Mouse (Mus musculus) left cerebral cortex, adult 9 months (tissue): Measurements from ENCODE around the gene Polr3h.

Source experiments
- DNase-seq, 2 experiments: peaks; one replicate each; pipeline ENCODE4 v3.0.0; 2022; ENCODE audit warnings: low spot score in 2 of 2

Polr3h gene

GRCm38 (mm10) chr15:81847161-81847560 lies 78.9 kb downstream of the Polr3h start:
- DNase-seq, result no peak

- no peak for DNase-seq
Observed at GRCm38 (mm10) chr15:81846755-81847154, 79.3 kb downstream of the Polr3h start.

- DNase-seq, result no peak
Observed at GRCm38 (mm10) chr15:81845724-81846123, 80.3 kb downstream of the Polr3h start.

- DNase-seq, result no peak
Observed at GRCm38 (mm10) chr15:81845033-81845625, 80.9 kb downstream of the Polr3h start.

GRCm38 (mm10) chr15:81842275-81842674 lies 83.8 kb downstream of the Polr3h start:
- DNase-seq, result no peak

GRCm38 (mm10) chr15:81840306-81840705 lies 85.7 kb downstream of the Polr3h start:
- DNase-seq, result no peak

- DNase-seq, result peak in 1 of 2 experiments; percentile 82
Observed at GRCm38 (mm10) chr15:81839634-81840033, 86.4 kb downstream of the Polr3h start.

GRCm38 (mm10) chr15:81838554-81839235 lies 87.3 kb downstream of the Polr3h start:
- no peak for DNase-seq
